Mouse (Mus musculus): ENCODE results near the gene Hebp1. TPM values are rescaled to one million over a fixed set of nuclear protein-coding genes. Genes with fewer than 3 reads are reported as not detected.

Gene Hebp1
- polyA plus RNA-seq, 1 experiment from 2014 or later, result 3.3 TPM

DNA sequence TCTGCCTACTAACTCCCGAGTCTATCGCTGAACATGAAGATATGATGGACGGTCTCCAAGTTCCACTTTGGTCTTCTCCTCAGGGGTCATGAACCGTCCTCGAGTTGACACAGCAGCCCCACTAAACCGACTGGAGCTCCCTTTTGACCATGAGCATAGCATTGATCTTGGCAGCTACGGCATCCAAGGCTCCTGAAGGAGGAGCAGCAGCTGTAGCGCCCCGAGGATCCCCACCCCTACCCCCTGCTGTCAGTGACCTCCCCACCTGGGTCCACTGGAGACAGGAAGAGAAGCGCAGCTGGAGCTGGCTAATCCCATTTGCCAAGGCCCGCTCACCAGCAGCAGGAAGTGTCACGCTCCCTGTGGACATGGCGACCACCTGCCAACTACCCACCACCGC is 26.1 kb downstream of the Hebp1 start:
- H3K4me2 ChIP-seq (replicated peaks), result no peak overlapping the region
- H3K9ac ChIP-seq, result no peak overlapping the region
- no peak overlapping the region for H3K4me3 ChIP-seq (replicated peaks; ENCODE audit: low read length)
- WGBS, result 70% methylated on average over 14 of the region's 14 CpGs
- H3K36me3 ChIP-seq (replicated peaks; ENCODE audit: control insufficient read depth, insufficient read depth), result no peaks in the 10 kb centered on the region
- ATAC-seq (ENCODE audit: low FRiP score) (no peak), DNase-seq (ENCODE audit: low spot score) (no peak)
- no peak overlapping the region for H3K27ac ChIP-seq
- no peaks in the 10 kb centered on the region for H3K9me3 ChIP-seq (ENCODE audit: control insufficient read depth, low read length)
- peaks cover 4% of the 10 kb centered on the region; the same call in 1 of the 2 replicates for H3K27me3 ChIP-seq (ENCODE audit: control insufficient read depth, insufficient read depth, low read length)
- peaks cover 9% of the 10 kb centered on the region for H3K4me1 ChIP-seq (replicated peaks; ENCODE audit: control insufficient read depth, insufficient read depth, low read length)

DNA sequence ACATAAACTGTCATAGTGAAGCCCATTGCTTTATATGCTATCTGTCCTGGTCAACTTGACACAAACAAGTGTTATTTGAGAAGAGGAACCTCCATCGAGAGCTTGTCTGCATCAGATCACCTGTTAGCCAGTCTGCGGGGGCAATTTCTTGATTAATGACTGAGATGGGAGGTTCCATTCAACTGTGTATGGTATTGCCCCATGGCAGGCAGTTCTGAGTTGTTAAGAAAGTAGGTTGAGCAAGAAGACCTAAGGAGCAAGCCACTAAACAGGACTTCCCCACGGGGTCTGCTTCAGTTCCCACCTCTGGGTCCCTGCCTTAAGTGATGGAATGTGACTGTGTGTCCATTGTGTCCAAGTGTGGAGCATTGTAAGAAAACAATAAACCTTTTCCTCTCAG is 28.6 kb downstream of the Hebp1 start:
- Histone ChIP-seq H3K27me3 (ENCODE audit: control insufficient read depth, insufficient read depth, low read length) (peaks cover 4% of the 10 kb centered on the region; the same call in 1 of the 2 replicates), H3K9ac (no peak overlapping the region), H3K4me2 (replicated peaks) (no peak overlapping the region), H3K27ac (no peak overlapping the region), H3K9me3 (ENCODE audit: control insufficient read depth, low read length) (no peaks in the 10 kb centered on the region), H3K36me3 (replicated peaks; ENCODE audit: control insufficient read depth, insufficient read depth) (no peaks in the 10 kb centered on the region), H3K4me1 (replicated peaks; ENCODE audit: control insufficient read depth, insufficient read depth, low read length) (peaks cover 9% of the 10 kb centered on the region), H3K4me3 (replicated peaks; ENCODE audit: low read length) (no peak overlapping the region)
- ATAC-seq (ENCODE audit: low FRiP score), result no peak
- WGBS, result 88% methylated on average over 3 of the region's 3 CpGs
- DNase-seq (ENCODE audit: low spot score), result no peak

DNA sequence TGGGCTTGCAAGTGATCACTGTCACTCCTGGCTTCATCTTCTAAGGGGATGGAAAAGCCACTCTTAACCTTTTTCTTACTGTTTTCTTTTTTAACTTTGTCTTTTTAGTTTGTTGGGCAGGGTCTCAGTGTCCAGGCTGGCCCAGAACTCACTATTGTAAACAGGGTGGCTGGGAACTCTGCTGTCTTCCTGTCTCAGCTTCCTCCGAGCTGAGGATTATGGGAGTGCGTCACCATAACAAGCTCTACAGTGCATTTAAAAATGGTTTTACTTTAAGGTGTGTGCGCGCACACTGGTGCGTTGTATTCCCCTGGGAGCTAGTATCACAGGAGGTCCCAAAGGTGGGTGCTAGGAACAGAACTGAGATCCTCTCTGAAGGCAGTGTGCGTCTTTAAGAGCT is 29.4 kb downstream of the Hebp1 start:
- Histone ChIP-seq H3K4me3 (replicated peaks; ENCODE audit: low read length) (peak overlapping the region; percentile 48), H3K9ac (peak overlapping the region; percentile 66), H3K9me3 (ENCODE audit: control insufficient read depth, low read length) (no peaks in the 10 kb centered on the region), H3K36me3 (replicated peaks; ENCODE audit: control insufficient read depth, insufficient read depth) (no peaks in the 10 kb centered on the region), H3K4me1 (replicated peaks; ENCODE audit: control insufficient read depth, insufficient read depth, low read length) (peaks cover 9% of the 10 kb centered on the region), H3K4me2 (replicated peaks) (peak overlapping the region; percentile 89), H3K27me3 (ENCODE audit: control insufficient read depth, insufficient read depth, low read length) (peaks cover 4% of the 10 kb centered on the region; the same call in 1 of the 2 replicates), H3K27ac (no peak overlapping the region)
- WGBS, result 77% methylated on average over 6 of the region's 6 CpGs
- no peak for ATAC-seq (ENCODE audit: low FRiP score)
- no peak for DNase-seq (ENCODE audit: low spot score)

DNA sequence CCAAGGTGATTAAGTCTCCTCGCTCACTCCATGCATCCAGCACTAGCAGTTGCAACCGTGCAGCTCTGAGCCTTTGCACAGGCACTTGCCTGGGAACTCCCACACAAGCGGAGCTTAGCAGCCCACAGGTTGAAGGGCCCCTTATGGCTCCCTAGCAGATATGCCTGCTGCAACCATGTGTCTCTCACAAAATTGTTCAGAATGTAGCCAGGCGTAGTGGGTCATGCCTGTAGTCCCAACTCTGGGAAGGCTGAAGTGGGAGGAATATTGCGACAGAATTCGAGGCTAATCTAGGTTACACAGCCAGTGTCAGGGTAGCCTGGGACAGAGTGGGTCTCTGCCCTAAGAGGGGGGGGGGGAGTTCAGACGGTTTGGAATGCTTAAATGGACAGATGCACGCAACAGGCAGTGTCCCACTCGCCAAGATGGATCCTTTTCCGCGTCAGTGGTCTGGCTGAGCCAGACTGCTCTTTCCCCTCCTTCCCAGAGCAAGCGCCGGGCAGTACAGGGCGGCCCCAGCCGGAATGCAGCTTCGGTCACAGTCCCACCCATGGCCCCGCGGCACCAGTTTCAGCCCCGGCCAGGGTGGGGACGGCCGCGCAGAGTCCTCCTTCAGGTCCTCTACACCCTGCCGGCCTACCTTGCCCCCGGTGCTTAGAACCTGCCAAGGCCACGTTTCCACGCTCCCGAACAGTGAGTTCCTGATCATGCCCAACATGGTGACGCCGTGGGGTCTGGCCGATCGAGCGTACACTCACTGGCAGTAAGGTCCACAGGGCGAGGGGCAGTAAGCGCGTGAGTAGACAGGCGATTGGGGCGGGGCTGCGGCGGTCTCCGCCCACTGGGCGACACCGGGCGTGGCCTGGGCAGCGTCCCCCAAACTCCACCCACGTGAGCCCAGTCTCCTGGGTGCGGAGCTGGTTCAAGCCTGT is 30.2 kb downstream of the Hebp1 start:
- Histone ChIP-seq H3K27ac (no peak overlapping the region; the same call in 1 of the 2 replicates), H3K4me2 (replicated peaks) (peak overlapping the region; percentile 89), H3K36me3 (replicated peaks; ENCODE audit: control insufficient read depth, insufficient read depth) (no peaks in the 10 kb centered on the region), H3K4me3 (replicated peaks; ENCODE audit: low read length) (peak overlapping the region; percentile 48), H3K4me1 (replicated peaks; ENCODE audit: control insufficient read depth, insufficient read depth, low read length) (peaks cover 9% of the 10 kb centered on the region), H3K9me3 (ENCODE audit: control insufficient read depth, low read length) (no peaks in the 10 kb centered on the region), H3K27me3 (ENCODE audit: control insufficient read depth, insufficient read depth, low read length) (peaks cover 4% of the 10 kb centered on the region; the same call in 1 of the 2 replicates), H3K9ac (peak overlapping the region; percentile 66)
- ATAC-seq (ENCODE audit: low FRiP score), result peak; percentile 91
- 4% methylated on average over 46 of the region's 46 CpGs for WGBS
- peak; percentile 66 for DNase-seq (ENCODE audit: low spot score)

DNA sequence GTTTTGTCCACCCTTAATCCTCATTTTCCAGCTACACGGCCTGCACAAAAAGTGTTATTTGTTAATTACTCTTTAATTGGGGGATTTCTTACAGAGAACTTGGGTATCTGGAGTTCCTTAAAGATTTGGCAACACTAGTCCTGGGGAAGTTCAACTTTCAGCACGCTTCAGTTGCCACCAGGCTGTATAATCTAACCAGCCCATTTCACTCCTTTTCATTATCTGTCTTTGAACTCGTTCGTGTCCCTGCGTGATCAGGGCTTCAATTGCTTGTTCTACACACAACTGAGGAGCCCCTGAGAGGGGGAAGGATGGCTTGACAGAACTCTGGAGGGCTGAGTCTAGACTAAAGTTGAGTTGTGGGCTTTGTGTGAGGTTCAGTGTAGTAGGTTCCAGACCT is 31.1 kb downstream of the Hebp1 start:
- WGBS, result 56% methylated on average over 5 of the region's 5 CpGs
- Histone ChIP-seq H3K4me3 (replicated peaks; ENCODE audit: low read length) (no peak overlapping the region), H3K9me3 (ENCODE audit: control insufficient read depth, low read length) (no peaks in the 10 kb centered on the region), H3K27ac (no peak overlapping the region), H3K36me3 (replicated peaks; ENCODE audit: control insufficient read depth, insufficient read depth) (no peaks in the 10 kb centered on the region), H3K4me1 (replicated peaks; ENCODE audit: control insufficient read depth, insufficient read depth, low read length) (peaks cover 9% of the 10 kb centered on the region), H3K27me3 (ENCODE audit: control insufficient read depth, insufficient read depth, low read length) (peaks cover 4% of the 10 kb centered on the region; the same call in 1 of the 2 replicates), H3K9ac (no peak overlapping the region), H3K4me2 (replicated peaks) (no peak overlapping the region)
- ATAC-seq (ENCODE audit: low FRiP score), result no peak
- DNase-seq (ENCODE audit: low spot score), result no peak

DNA sequence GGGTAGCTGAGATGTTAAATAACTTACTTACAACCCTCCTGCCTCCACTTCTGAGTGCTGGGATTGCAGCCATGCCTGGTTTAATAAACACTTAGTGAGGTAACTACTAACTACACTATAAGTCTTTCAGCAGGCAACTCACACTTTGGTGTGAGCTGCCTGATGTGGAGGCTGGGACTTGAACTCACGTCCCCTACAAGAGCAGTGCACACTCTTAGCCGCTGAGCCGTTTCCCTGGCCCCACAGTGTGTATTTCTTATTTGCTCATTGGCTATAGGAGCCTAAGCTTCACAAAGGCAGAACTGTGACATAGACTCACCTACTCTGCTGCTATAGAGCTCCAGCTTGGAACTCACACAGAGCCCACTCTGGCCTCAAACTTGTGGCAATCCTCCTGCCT is 31.6 kb downstream of the Hebp1 start:
- H3K9me3 ChIP-seq (ENCODE audit: control insufficient read depth, low read length), result no peaks in the 10 kb centered on the region
- H3K4me1 ChIP-seq (replicated peaks; ENCODE audit: control insufficient read depth, insufficient read depth, low read length), result peaks cover 9% of the 10 kb centered on the region
- H3K4me3 ChIP-seq (replicated peaks; ENCODE audit: low read length), result no peak overlapping the region
- DNase-seq (ENCODE audit: low spot score) (no peak), ATAC-seq (ENCODE audit: low FRiP score) (no peak)
- H3K36me3 ChIP-seq (replicated peaks; ENCODE audit: control insufficient read depth, insufficient read depth), result no peaks in the 10 kb centered on the region
- H3K9ac ChIP-seq, result no peak overlapping the region
- 97% methylated on average over 3 of the region's 3 CpGs for WGBS
- H3K27ac ChIP-seq, result no peak overlapping the region
- no peak overlapping the region for H3K4me2 ChIP-seq (replicated peaks)
- peaks cover 4% of the 10 kb centered on the region; the same call in 1 of the 2 replicates for H3K27me3 ChIP-seq (ENCODE audit: control insufficient read depth, insufficient read depth, low read length)

DNA sequence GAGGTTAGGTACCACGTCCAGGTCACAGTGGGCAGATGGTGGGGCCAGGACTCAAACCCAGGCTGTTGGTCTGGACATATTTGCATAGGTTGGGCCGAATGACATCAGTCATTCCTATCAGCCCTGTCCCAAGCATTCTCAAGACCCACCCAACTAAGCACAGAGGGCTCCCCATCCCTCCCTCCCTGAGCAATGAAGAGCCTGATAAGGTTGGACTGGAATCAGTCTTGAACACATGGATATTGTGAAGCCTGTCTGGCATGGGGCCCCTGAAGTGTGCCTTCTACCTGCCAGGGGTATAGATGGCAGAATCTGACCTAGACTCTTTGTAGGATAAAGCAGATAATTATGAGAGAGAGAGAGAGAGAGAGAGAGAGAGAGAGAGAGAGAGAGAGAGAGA is 32.1 kb downstream of the Hebp1 start:
- no peak overlapping the region for H3K4me2 ChIP-seq (replicated peaks)
- no peak overlapping the region for H3K27ac ChIP-seq
- no peak for ATAC-seq (ENCODE audit: low FRiP score)
- peaks cover 9% of the 10 kb centered on the region for H3K4me1 ChIP-seq (replicated peaks; ENCODE audit: control insufficient read depth, insufficient read depth, low read length)
- no peaks in the 10 kb centered on the region for H3K9me3 ChIP-seq (ENCODE audit: control insufficient read depth, low read length)
- 81% methylated on average over 2 of the region's 2 CpGs for WGBS
- no peak overlapping the region for H3K9ac ChIP-seq
- no peak overlapping the region for H3K4me3 ChIP-seq (replicated peaks; ENCODE audit: low read length)
- no peaks in the 10 kb centered on the region for H3K36me3 ChIP-seq (replicated peaks; ENCODE audit: control insufficient read depth, insufficient read depth)
- DNase-seq (ENCODE audit: low spot score), result no peak
- peaks cover 4% of the 10 kb centered on the region; the same call in 1 of the 2 replicates for H3K27me3 ChIP-seq (ENCODE audit: control insufficient read depth, insufficient read depth, low read length)

DNA sequence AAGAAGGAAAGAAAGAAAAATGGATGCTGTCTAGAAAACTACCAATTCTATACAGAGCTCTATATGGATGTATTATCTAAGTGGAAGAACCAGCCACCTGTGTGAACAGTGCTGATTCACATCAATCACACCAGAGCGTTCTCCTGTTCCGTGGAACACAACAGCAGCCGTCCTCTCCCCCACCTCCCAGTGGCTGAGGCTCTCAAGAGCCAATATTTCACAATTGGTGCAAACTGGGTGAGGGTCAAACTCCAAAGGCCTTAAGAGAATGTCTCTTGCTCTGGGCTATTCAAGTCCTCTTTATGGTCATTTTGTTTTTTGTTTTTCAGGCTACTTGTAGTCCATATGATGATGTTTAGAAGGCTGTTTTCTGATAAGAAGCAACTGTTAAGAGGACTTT is 32.6 kb downstream of the Hebp1 start:
- no peak overlapping the region for H3K4me2 ChIP-seq (replicated peaks)
- no peaks in the 10 kb centered on the region for H3K36me3 ChIP-seq (replicated peaks; ENCODE audit: control insufficient read depth, insufficient read depth)
- no peak overlapping the region for H3K4me3 ChIP-seq (replicated peaks; ENCODE audit: low read length)
- peaks cover 9% of the 10 kb centered on the region for H3K4me1 ChIP-seq (replicated peaks; ENCODE audit: control insufficient read depth, insufficient read depth, low read length)
- H3K27me3 ChIP-seq (ENCODE audit: control insufficient read depth, insufficient read depth, low read length), result peaks cover 4% of the 10 kb centered on the region; the same call in 1 of the 2 replicates
- no peaks in the 10 kb centered on the region for H3K9me3 ChIP-seq (ENCODE audit: control insufficient read depth, low read length)
- no peak overlapping the region for H3K9ac ChIP-seq
- no peak for DNase-seq (ENCODE audit: low spot score)
- WGBS, result 74% methylated on average over 3 of the region's 3 CpGs
- no peak for ATAC-seq (ENCODE audit: low FRiP score)
- H3K27ac ChIP-seq, result no peak overlapping the region

DNA sequence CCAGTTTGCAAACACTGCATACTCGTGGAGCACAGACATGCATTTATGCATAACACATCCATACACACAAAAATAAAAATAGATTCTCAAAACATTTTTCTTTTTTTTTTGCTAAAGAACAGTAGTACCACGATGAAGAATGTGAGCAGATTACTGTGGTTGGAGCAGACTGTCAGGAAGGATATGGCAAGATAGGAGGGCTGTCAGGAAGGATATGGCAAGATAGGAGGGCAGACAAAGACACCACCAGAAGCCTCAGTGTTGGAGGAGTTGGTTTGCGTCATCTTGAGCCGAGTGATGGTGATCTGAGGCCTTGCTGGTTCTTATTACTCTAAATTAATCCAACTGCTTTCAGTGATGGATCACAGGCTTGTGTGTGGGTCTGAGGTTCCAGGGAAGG is 35.0 kb downstream of the Hebp1 start:
- Histone ChIP-seq H3K4me1 (replicated peaks; ENCODE audit: control insufficient read depth, insufficient read depth, low read length) (peaks cover 3% of the 10 kb centered on the region), H3K27ac (no peak overlapping the region), H3K36me3 (replicated peaks; ENCODE audit: control insufficient read depth, insufficient read depth) (no peaks in the 10 kb centered on the region), H3K9ac (no peak overlapping the region), H3K9me3 (ENCODE audit: control insufficient read depth, low read length) (no peaks in the 10 kb centered on the region), H3K27me3 (ENCODE audit: control insufficient read depth, insufficient read depth, low read length) (peaks cover 4% of the 10 kb centered on the region; the same call in 1 of the 2 replicates), H3K4me2 (replicated peaks) (no peak overlapping the region), H3K4me3 (replicated peaks; ENCODE audit: low read length) (no peak overlapping the region)
- no peak for ATAC-seq (ENCODE audit: low FRiP score)
- WGBS, result 85% methylated on average over 4 of the region's 4 CpGs
- no peak for DNase-seq (ENCODE audit: low spot score)
